ENCODE assay signal across 17 mouse cellular contexts in genomic region chr13:108323317-108323716, GRCm38 (mm10). TPM values are rescaled to one million over a fixed set of nuclear protein-coding genes. Genes with fewer than 3 reads are reported as not detected.
A peak's percentile ranks its signal among the peaks of the same experiment; 100 is the strongest.
DNase-seq lines count a peak whose midpoint lies in the region; ATAC-seq lines count a peak whose summit lies in the region.
"Had no signal": no experiment of that assay in that cellular context is flagged by ENCODE, and none has a peak within 500 bp of the region (broad histone marks: within the 10 kb centered on the region; RNA-seq: fewer than 3 reads in every experiment).

No protein-coding gene starts in this region.

- peak; percentile 77 for ATAC-seq in granulocyte monocyte progenitor cell, adult 5-6 weeks (replicated peaks; ENCODE audit: poor library complexity, severe bottlenecking)
- peak; percentile 58 for ATAC-seq in megakaryocyte progenitor cell, adult 5-6 weeks (replicated peaks; ENCODE audit: poor library complexity)
- ATAC-seq: forebrain, embryonic 14.5 days; forebrain, embryonic 16.5 days had no signal

- DNase-seq in 416B (ENCODE audit: low read depth) = peak; percentile 61
- DNase-seq in neural tube, embryonic 10.5 days (ENCODE audit: extremely low spot score, low spot score) = no peak
- DNase-seq in B cell, adult 2 months = no peak
- DNase-seq: adrenal gland, adult 2 months; adrenal gland, postnatal 10 days; adrenal gland, postnatal 25 days; cerebellum, adult 11 months; cerebellum, adult 18-20 months; cerebellum, adult 8-10 months; cerebellum, adult 9-11 months; cerebellum, postnatal 14 days; cerebellum, postnatal 36 days; embryo, embryonic 11 days had no signal

RNA-seq across cellular contexts. Expression of gene Depdc1b, which starts 7.2 kb away (rescaled TPM):
- total RNA-seq in granulocyte monocyte progenitor cell, adult 5-6 weeks (2014; fragmentation: Nextera tagmentation) = 8.9 and 16.0 TPM in 2 replicates
- 29.1 and 29.3 TPM in 2 replicates for total RNA-seq in granulocyte monocyte progenitor cell, adult 5-6 weeks (2017)
- 26.4 and 31.0 TPM in 2 replicates for total RNA-seq in megakaryocyte progenitor cell, adult 5-6 weeks (2015)
- 22.0 and 28.8 TPM in 2 replicates for total RNA-seq in megakaryocyte progenitor cell, adult 5-6 weeks (2017)
